Mouse (Mus musculus): ENCODE measurements at regions not wholly inside any gene's neighbourhood (a gene's known extent, or its start where the extent isn't known, plus 50 kb on each side); places are given as distances from the start of the nearest gene placed in this dataset.

- ATAC-seq (replicated peaks; ENCODE audit: insufficient number of reproducible peaks, low FRiP score, low TSS enrichment, poor library complexity, severe bottlenecking) = no peak
Observed at GRCm38 (mm10) chr1:72009270-72009928, 202.7 kb downstream of the Mreg start.

DNA sequence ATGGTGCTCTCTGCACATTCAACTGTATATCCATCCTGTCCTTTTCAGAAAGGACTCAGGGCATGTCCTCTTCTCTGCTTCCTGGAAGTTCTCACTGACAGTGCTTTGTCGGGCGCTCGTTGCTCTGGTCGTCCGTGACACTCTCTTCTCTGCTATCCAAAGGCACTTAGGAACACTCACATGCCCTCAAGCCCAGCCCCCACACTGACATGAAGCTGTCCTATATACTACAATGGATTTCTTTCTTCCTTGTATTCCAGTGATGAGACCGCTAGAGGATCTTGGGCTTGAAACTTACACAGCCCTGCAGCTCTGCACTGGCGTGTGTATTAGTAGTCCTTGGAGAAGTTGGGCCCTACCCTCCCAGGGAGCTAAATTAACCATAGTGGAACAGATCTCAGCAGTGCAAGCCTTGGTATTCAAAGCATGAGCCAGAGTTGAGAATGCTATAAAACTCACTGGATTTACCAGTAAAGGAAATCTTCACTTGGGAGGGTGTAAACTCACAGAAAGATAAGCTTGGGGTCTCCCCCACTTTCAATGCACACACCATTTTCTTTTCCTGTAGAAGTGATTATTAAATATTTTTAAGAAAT is 205.3 kb downstream of the Mreg start:
- ATAC-seq (replicated peaks; ENCODE audit: insufficient number of reproducible peaks, low FRiP score, low TSS enrichment, poor library complexity, severe bottlenecking) = no peak

GRCm38 (mm10) chr1:72005956-72006355 is 206.2 kb downstream of the Mreg start:
- ATAC-seq (replicated peaks; ENCODE audit: insufficient number of reproducible peaks, low FRiP score, low TSS enrichment, poor library complexity, severe bottlenecking) = no peak

- no peak for ATAC-seq (replicated peaks; ENCODE audit: insufficient number of reproducible peaks, low FRiP score, low TSS enrichment, poor library complexity, severe bottlenecking)
Observed at GRCm38 (mm10) chr1:72005550-72005949, 206.6 kb downstream of the Mreg start.

DNA sequence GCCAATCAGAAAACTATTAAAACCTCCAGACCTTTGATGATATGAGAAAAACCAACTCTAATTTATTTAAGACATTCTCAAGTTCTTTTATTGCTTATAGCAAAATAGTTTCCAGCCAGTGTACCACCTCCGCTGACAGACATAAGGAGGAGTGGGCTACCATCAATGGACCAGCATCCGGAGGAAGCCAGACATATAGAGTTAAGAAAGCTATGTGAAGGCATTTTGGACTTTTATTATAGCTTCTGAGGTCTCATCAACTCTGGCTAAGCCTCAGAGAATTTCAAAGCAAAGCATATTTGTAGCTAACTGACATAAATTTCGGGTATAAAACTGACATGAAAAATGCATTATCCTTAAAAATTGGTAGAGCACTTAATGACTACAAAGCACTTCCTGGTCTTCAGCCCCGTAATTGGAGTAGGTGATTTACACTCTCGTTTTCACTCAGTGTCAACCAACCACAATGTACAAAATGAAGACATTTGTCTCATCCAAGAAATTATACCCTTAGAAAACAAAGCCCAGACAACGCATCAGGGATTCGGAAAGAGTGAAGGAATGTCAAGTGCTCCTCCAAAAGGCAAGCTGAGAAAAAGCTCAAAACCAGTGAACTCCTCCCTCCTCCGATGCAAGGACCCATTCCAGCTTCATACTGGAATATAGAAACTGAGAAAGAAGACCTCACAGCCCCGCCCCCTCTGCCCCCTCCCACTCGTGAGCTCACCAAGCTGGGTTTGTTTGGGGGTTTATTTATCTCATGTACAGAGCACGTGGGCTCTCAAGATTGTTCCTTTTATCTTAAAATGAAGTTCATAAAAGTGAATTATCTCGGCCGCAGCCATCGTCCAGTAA is 208.5 kb downstream of the Mreg start:
- no peak for ATAC-seq (replicated peaks; ENCODE audit: insufficient number of reproducible peaks, low FRiP score, low TSS enrichment, poor library complexity, severe bottlenecking)

DNA sequence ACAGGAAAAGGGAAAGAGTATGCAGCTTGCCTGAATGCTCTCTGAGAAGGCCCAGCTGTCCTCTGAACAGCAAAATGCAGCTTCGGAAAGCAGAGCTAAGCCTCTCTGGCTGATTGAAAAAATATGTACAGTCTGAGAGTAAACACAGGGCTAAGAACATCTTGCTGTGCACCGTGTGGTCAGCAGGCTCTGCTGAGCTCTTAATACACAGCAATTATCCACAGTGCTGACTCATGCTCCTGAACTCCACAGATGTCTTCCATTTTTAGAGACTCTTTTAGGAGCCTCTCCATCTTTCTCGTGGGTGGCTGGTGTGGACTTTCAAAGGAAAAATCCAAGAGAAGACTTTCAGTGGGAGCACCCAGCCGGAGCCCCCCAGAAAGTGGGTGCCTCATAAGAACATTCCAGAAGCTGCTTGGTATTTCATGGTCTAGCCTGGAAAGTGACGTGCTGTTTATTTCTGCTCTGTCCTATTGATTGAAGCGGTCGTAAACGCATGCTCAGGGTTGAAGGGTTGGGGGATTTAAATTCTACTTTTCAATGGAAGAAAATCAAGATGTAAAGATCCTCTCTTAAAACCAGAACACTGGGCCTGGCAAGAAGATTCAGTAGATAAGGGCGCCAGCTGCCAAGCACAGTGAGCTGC is 209.5 kb downstream of the Mreg start:
- no peak for ATAC-seq (replicated peaks; ENCODE audit: insufficient number of reproducible peaks, low FRiP score, low TSS enrichment, poor library complexity, severe bottlenecking)

- ATAC-seq (replicated peaks; ENCODE audit: insufficient number of reproducible peaks, low FRiP score, low TSS enrichment, poor library complexity, severe bottlenecking) = no peak
Observed at GRCm38 (mm10) chr1:72000741-72001140, 211.4 kb downstream of the Mreg start.

DNA sequence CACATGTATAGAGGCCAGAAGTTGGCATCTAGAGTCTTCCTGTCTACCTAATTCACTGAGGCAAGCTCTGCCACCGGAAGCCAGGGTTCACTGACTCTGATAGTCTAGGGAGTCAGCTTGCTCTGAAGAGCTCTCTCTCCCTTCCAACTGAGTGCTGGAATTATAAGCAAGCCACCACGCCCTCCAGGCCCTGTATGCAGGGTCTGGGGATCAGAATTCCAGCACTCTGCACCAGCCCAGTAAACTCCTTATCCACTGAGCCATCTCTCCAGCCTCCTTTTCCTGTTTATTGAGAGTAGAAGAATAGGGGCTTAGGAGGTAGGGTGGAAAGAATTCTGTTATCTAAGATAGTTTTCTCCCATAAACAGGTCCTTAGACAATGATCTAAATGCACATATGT is 215.3 kb downstream of the Mreg start:
- ATAC-seq (replicated peaks; ENCODE audit: insufficient number of reproducible peaks, low FRiP score, low TSS enrichment, poor library complexity, severe bottlenecking) = no peak

DNA sequence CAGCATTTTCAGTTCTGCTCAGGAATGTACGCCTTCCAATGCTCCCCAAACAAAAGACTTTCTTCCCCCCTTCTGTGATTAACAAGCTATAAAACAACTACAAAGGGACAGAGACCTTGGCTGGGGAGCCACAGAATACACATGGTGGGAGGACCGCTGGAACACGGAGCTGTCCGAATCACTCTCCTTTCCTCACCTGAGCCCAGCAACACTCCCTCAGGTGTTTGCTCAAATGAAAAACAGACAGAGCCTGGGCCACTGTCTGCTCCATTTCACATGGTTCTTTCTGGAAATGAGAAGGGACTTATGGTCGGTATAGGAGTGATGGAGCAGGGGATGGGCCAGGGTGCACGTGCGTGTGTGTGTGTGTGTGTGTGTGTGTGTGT is 215.9 kb downstream of the Mreg start:
- no peak for ATAC-seq (replicated peaks; ENCODE audit: insufficient number of reproducible peaks, low FRiP score, low TSS enrichment, poor library complexity, severe bottlenecking)

DNA sequence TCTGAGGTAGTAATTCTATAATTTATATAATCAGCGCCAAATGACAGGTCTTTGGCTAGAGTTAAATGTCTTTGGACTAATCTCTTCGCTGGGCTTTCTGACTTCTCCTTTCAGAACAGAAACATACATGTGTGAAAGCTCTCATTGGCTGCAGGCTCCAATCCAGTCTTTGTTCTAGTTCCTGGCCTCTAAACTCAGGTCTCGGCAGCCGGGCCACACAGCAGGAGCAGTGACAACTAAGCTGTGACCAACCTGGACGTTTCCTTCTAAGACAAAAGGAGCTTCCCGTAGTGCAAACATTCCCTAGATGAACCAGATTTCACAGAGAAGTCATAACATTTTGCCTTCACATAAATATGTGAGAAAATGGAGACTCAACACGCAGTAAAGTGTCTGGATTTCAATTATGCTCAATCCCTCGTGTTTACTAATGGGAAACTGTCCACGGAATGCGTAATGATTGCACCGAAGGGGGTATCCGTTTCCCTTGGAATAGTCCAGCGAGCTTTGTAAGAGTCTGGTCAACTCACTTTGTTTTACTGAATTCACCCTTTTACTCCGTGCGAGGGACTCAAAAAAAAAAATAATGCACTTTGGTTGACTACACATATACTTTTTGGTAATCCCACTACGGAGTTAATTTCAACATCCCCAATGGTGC is 216.4 kb downstream of the Mreg start:
- no peak for ATAC-seq (replicated peaks; ENCODE audit: insufficient number of reproducible peaks, low FRiP score, low TSS enrichment, poor library complexity, severe bottlenecking)

DNA sequence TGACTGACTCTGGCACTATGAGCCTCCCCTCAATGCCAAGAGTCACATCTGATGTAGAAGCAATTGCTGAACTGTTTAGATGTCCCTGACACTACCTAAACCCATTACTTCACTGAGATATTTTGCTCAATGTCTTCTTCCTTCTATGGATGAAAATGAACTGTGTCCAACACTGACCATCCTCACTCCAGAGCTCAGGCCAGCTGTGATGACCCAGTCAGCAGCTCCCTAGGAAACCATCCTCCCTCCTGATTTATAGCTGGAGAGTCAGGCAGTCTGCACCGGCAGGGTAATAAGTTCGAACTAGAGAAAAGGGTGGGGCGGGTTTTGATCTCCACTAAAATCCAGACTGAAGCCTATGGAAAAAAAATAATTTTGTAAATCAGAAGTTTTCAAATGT is 221.2 kb downstream of the Mreg start:
- ATAC-seq (replicated peaks; ENCODE audit: insufficient number of reproducible peaks, low FRiP score, low TSS enrichment, poor library complexity, severe bottlenecking) = no peak

GRCm38 (mm10) chr1:71988086-71988485 is 224.0 kb downstream of the Mreg start:
- peak; percentile 86 for ATAC-seq (replicated peaks; ENCODE audit: insufficient number of reproducible peaks, low FRiP score, low TSS enrichment, poor library complexity, severe bottlenecking)

DNA sequence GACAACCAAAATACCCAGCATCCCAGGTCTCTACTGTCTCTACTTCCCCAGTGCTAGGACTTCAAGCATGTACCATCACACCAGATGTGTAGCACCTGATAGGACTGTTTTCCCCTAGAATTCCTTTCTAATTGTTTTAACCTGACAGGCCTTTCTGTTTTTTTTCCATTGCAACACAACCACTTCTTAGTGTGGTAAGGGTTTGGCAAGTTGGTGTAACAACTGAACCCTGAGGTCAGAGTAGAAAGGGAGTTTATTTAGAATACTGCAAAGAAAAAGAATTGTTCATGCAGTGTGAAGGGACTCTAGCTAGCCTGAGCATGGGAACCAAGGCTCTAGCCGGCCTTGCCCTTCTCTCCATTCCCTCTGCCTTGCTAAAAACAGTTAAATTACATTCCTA is 226.1 kb downstream of the Mreg start:
- no peak for ATAC-seq (replicated peaks; ENCODE audit: insufficient number of reproducible peaks, low FRiP score, low TSS enrichment, poor library complexity, severe bottlenecking)

- no peak for ATAC-seq (replicated peaks; ENCODE audit: insufficient number of reproducible peaks, low FRiP score, low TSS enrichment, poor library complexity, severe bottlenecking)
Observed at GRCm38 (mm10) chr1:71983786-71984185, 228.3 kb downstream of the Mreg start.

GRCm38 (mm10) chr1:71982423-71983262 is 229.5 kb downstream of the Mreg start:
- ATAC-seq (replicated peaks; ENCODE audit: insufficient number of reproducible peaks, low FRiP score, low TSS enrichment, poor library complexity, severe bottlenecking) = no peak

- no peak for ATAC-seq (replicated peaks; ENCODE audit: insufficient number of reproducible peaks, low FRiP score, low TSS enrichment, poor library complexity, severe bottlenecking)
Observed at GRCm38 (mm10) chr1:71980624-71981023, 231.5 kb downstream of the Mreg start.

DNA sequence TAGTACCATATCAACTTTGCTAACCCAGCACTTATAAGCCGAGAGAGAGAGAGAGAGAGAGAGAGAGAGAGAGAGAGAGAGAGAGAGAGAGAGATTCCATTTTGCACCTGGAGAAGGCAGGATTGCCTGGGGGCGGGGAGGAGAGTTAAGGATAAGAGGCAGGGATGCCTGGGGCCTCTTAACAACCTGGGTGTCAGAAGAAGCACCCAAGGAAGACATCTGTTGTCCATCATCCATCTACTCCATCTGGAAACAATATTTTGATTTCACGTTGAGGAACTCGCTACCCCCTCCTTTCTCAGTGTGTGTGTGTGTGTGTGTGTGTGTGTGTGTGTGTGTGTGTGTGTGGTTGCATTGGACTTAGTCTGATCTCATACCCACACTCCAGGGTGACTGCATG is 232.8 kb downstream of the Mreg start:
- ATAC-seq (replicated peaks; ENCODE audit: insufficient number of reproducible peaks, low FRiP score, low TSS enrichment, poor library complexity, severe bottlenecking) = no peak

- ATAC-seq (replicated peaks; ENCODE audit: insufficient number of reproducible peaks, low FRiP score, low TSS enrichment, poor library complexity, severe bottlenecking) = no peak
Observed at GRCm38 (mm10) chr1:71977361-71977760, 234.7 kb downstream of the Mreg start.

Measured in monocyte, adult 5-6 weeks (primary cell).